Mouse (Mus musculus): ENCODE data around the gene Katnal1. TPM values are rescaled to one million over a fixed set of nuclear protein-coding genes. Genes with fewer than 3 reads are reported as not detected.

Gene Katnal1
- polyA plus RNA-seq, 2 experiments, result 5.1 to 7.6 TPM

GRCm38 (mm10) chr5:148954314-148955060 lies 25.4 kb upstream of the Katnal1 start:
- H3K27ac ChIP-seq, result no peak overlapping the region
- peaks cover 3 to 22% of the 10 kb centered on the region in 2 experiments for H3K4me1 ChIP-seq (replicated peaks; ENCODE audit: control insufficient read depth in 2 of 2, insufficient read depth in 2 of 2, low read length in 1 of 2)
- no peak overlapping the region for H3K9ac ChIP-seq (replicated peaks)
- WGBS (ENCODE audit: insufficient replicate concordance), result 62% methylated on average over 22 of the region's 22 CpGs
- peak; percentile 57; the same call in 1 of the 2 replicates for ATAC-seq (ENCODE audit: insufficient read depth)
- no peak overlapping the region for H3K4me3 ChIP-seq (ENCODE audit: insufficient read depth in 1 of 2, low read depth in 2 of 2, low read length in 2 of 2)
- H3K36me3 ChIP-seq (replicated peaks; ENCODE audit: control insufficient read depth, insufficient read depth, low read depth), result no peaks in the 10 kb centered on the region
- no peaks in the 10 kb centered on the region for H3K9me3 ChIP-seq (ENCODE audit: control insufficient read depth, low read length)
- H3K27me3 ChIP-seq (ENCODE audit: control insufficient read depth, insufficient read depth, low read length), result no peaks in the 10 kb centered on the region
- DNase-seq (ENCODE audit: low read depth in 3 of 3, low spot score in 3 of 3), result no peak
- TF ChIP-seq EP300 (IDR thresholded peaks at IDR 0.05; ENCODE audit: low read depth) (0 out of 2 replicates have a peak, but pooled peaks have one; percentile 20), CTCF (IDR thresholded peaks at IDR 0.05; ENCODE audit: low read depth) (no peak)
- H3K4me2 ChIP-seq (ENCODE audit: low read depth), result no peak overlapping the region

- DNase-seq (ENCODE audit: low read depth in 3 of 3, low spot score in 3 of 3), result no peak
- TF ChIP-seq EP300 (IDR thresholded peaks at IDR 0.05; ENCODE audit: low read depth) (no peak), CTCF (IDR thresholded peaks at IDR 0.05; ENCODE audit: low read depth) (no peak)
- Histone ChIP-seq H3K4me2 (ENCODE audit: low read depth) (no peak overlapping the region), H3K27me3 (ENCODE audit: control insufficient read depth, insufficient read depth, low read length) (no peaks in the 10 kb centered on the region), H3K4me1 (replicated peaks; ENCODE audit: control insufficient read depth in 2 of 2, insufficient read depth in 2 of 2, low read length in 1 of 2) (peaks cover 0 to 15% of the 10 kb centered on the region in 2 experiments; a peak in 2 of 4 replicates), H3K36me3 (replicated peaks; ENCODE audit: control insufficient read depth, insufficient read depth, low read depth) (no peaks in the 10 kb centered on the region), H3K4me3 (ENCODE audit: insufficient read depth in 1 of 2, low read depth in 2 of 2, low read length in 2 of 2) (no peak overlapping the region), H3K9ac (replicated peaks) (no peak overlapping the region), H3K27ac (no peak overlapping the region), H3K9me3 (ENCODE audit: control insufficient read depth, low read length) (no peaks in the 10 kb centered on the region)
- no peak for ATAC-seq (ENCODE audit: insufficient read depth)
- 76% methylated on average over 5 of the region's 5 CpGs for WGBS (ENCODE audit: insufficient replicate concordance)
Observed at GRCm38 (mm10) chr5:148953098-148953497, 24.0 kb upstream of the Katnal1 start.

DNA sequence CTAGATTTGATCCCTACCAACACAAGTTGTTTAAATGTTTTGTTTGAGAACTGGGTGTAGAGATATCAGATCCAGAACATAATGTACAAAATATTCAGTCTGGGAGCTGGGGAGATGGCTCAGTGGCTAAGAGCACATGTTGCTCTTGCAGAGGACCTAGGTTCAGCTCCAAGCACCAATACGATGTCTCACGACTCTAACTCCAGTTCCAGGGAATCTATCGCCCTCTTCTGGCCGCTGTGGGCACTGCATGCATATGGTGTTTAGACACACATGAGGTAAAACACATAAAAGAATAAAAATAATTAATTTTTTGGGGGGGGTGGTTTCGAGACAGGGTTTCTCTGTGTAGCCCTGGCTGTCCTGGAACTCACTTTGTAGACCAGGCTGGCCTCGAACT lies 23.3 kb upstream of the Katnal1 start:
- ATAC-seq (ENCODE audit: insufficient read depth) (no peak), DNase-seq (ENCODE audit: low read depth in 3 of 3, low spot score in 3 of 3) (no peak)
- H3K9me3 ChIP-seq (ENCODE audit: control insufficient read depth, low read length), result no peaks in the 10 kb centered on the region
- 43% methylated on average over 6 of the region's 6 CpGs for WGBS (ENCODE audit: insufficient replicate concordance)
- H3K36me3 ChIP-seq (replicated peaks; ENCODE audit: control insufficient read depth, insufficient read depth, low read depth), result no peaks in the 10 kb centered on the region
- H3K9ac ChIP-seq (replicated peaks), result no peak overlapping the region
- H3K4me3 ChIP-seq (ENCODE audit: insufficient read depth in 1 of 2, low read depth in 2 of 2, low read length in 2 of 2), result no peak overlapping the region
- H3K27me3 ChIP-seq (ENCODE audit: control insufficient read depth, insufficient read depth, low read length), result no peaks in the 10 kb centered on the region
- peaks cover 0 to 15% of the 10 kb centered on the region in 2 experiments; a peak in 2 of 4 replicates for H3K4me1 ChIP-seq (replicated peaks; ENCODE audit: control insufficient read depth in 2 of 2, insufficient read depth in 2 of 2, low read length in 1 of 2)
- TF ChIP-seq EP300 (IDR thresholded peaks at IDR 0.05; ENCODE audit: low read depth) (no peak), CTCF (IDR thresholded peaks at IDR 0.05; ENCODE audit: low read depth) (peak; percentile 88)
- no peak overlapping the region for H3K27ac ChIP-seq
- H3K4me2 ChIP-seq (ENCODE audit: low read depth), result no peak overlapping the region

DNA sequence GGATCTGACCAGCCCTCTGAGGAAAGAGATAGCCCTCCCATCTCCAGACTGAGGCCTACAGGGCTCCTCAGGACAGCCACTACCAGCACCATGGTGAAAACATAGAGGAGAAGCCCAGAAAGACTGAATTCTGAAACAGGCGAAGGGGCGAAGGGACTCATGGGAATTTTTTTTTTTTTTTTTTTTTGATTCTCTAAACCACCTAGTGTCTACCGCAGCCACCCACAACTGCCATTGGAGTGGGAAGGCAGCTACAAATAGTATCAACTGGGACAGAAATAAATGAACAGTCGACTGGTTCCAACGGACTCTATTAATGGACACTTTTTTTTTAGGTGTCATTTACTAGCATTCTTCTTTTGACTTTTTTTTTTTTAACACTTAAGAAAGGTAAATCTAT lies 22.2 kb upstream of the Katnal1 start:
- no peak overlapping the region for H3K4me3 ChIP-seq (ENCODE audit: insufficient read depth in 1 of 2, low read depth in 2 of 2, low read length in 2 of 2)
- no peak for ATAC-seq (ENCODE audit: insufficient read depth)
- H3K36me3 ChIP-seq (replicated peaks; ENCODE audit: control insufficient read depth, insufficient read depth, low read depth), result no peaks in the 10 kb centered on the region
- H3K4me2 ChIP-seq (ENCODE audit: low read depth), result no peak overlapping the region
- no peaks in the 10 kb centered on the region for H3K9me3 ChIP-seq (ENCODE audit: control insufficient read depth, low read length)
- no peak for TF ChIP-seq EP300 (IDR thresholded peaks at IDR 0.05; ENCODE audit: low read depth)
- no peak for TF ChIP-seq CTCF (IDR thresholded peaks at IDR 0.05; ENCODE audit: low read depth)
- no peaks in the 10 kb centered on the region for H3K27me3 ChIP-seq (ENCODE audit: control insufficient read depth, insufficient read depth, low read length)
- no peak for DNase-seq (ENCODE audit: low read depth in 3 of 3, low spot score in 3 of 3)
- H3K9ac ChIP-seq (replicated peaks), result no peak overlapping the region
- 74% methylated on average over 5 of the region's 5 CpGs for WGBS (ENCODE audit: insufficient replicate concordance)
- peaks cover 0 to 11% of the 10 kb centered on the region in 2 experiments; a peak in 2 of 4 replicates for H3K4me1 ChIP-seq (replicated peaks; ENCODE audit: control insufficient read depth in 2 of 2, insufficient read depth in 2 of 2, low read length in 1 of 2)
- H3K27ac ChIP-seq, result no peak overlapping the region

DNA sequence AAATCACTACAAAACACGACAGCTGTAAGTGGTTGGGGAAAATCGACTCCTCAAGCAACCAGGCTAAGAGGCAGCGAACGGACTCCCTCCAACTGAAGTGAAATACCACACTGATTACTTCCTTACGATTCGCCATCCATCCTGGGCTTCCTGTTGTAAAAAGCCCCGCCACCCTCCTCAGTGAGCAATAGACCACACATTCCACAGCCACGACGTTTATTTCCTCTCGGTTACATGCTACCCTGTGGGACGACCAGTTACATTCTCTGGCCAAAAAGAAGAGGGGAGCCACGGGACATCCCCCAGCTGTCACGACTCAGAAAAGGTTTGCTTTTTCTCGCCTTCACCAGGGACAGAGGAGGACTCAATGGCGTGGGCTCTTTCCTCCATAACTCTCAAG lies 20.9 kb upstream of the Katnal1 start:
- no peaks in the 10 kb centered on the region for H3K36me3 ChIP-seq (replicated peaks; ENCODE audit: control insufficient read depth, insufficient read depth, low read depth)
- no peaks in the 10 kb centered on the region for H3K9me3 ChIP-seq (ENCODE audit: control insufficient read depth, low read length)
- no peak for TF ChIP-seq EP300 (IDR thresholded peaks at IDR 0.05; ENCODE audit: low read depth)
- TF ChIP-seq CTCF (IDR thresholded peaks at IDR 0.05; ENCODE audit: low read depth), result no peak
- H3K4me1 ChIP-seq (replicated peaks; ENCODE audit: control insufficient read depth in 2 of 2, insufficient read depth in 2 of 2, low read length in 1 of 2), result peaks cover 0 to 8% of the 10 kb centered on the region in 2 experiments; a peak in 2 of 4 replicates
- 26% methylated on average over 15 of the region's 15 CpGs for WGBS (ENCODE audit: insufficient replicate concordance)
- no peak overlapping the region for H3K4me3 ChIP-seq (ENCODE audit: insufficient read depth in 1 of 2, low read depth in 2 of 2, low read length in 2 of 2)
- H3K27me3 ChIP-seq (ENCODE audit: control insufficient read depth, insufficient read depth, low read length), result no peaks in the 10 kb centered on the region
- H3K4me2 ChIP-seq (ENCODE audit: low read depth), result no peak overlapping the region
- ATAC-seq (ENCODE audit: insufficient read depth) (no peak), DNase-seq (ENCODE audit: low read depth in 3 of 3, low spot score in 3 of 3) (no peak)
- no peak overlapping the region for H3K27ac ChIP-seq
- H3K9ac ChIP-seq (replicated peaks), result no peak overlapping the region
